ENCODE assay signal across 9 mouse cellular contexts in the genomic region with DNA sequence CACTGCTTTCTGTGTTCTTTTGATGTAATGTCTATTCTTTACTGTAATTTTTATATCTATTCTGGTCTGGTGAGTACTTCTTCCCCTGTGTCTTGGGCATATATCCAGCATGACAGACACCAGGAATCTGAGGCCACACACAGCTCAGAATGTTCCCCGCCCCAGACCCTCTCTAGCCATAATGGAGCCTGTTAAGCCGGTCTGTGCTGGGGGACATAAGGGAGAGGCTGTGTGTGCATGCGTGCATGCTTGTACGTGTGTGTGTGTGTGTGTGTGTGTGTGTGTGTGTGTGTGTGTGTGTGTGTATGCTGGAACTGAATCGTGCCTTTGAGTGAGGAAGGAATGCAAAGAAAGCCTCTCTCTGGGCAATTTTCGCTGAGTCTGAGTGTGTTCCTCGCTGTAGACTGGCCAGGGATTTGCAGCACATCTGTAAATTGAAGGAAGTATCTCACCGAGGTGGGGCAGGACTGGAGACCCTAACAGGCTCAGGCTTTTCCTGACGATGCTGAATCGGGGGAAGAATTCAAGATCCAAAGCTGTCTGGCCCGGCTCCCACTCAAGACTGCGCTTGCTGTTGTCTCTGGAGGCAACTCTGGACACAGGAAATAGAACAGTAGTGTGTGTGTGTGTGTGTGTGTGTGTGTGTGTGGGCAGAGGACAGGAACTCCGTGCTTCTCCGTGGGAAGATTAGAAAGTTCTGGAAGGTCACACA. TPM values are rescaled to one million over a fixed set of nuclear protein-coding genes. Genes with fewer than 3 reads are reported as not detected.
DNase-seq lines count a peak whose midpoint lies in the region; ATAC-seq lines count a peak whose summit lies in the region.
"Had no signal": no experiment of that assay in that cellular context is flagged by ENCODE, and none has a peak within 500 bp of the region (broad histone marks: within the 10 kb centered on the region; RNA-seq: fewer than 3 reads in every experiment).

No protein-coding gene starts in this region.

- no peak overlapping the region for H3K27ac ChIP-seq in forebrain, embryonic 11.5 days (ENCODE audit: low read depth, low read length)
- H3K27ac ChIP-seq in forebrain, embryonic 10.5 days: no peak overlapping the region
- H3K27ac ChIP-seq in brown adipose tissue, adult 24 weeks (replicated peaks; ENCODE audit: low read depth, low read length): peak overlapping the region; percentile 40; the same call in 1 of the 2 replicates
- peak overlapping the region; percentile 24; the same call in 1 of the 2 replicates for H3K27ac ChIP-seq in liver, embryonic 16.5 days (ENCODE audit: low read length)
- no peak overlapping the region for H3K27ac ChIP-seq in forebrain, embryonic 12.5 days
- H3K27ac ChIP-seq: macrophage had no signal

- no peaks in the 10 kb centered on the region for H3K36me3 ChIP-seq in forebrain, embryonic 11.5 days (ENCODE audit: control insufficient read depth, insufficient read depth, low read length)
- no peaks in the 10 kb centered on the region for H3K36me3 ChIP-seq in forebrain, embryonic 10.5 days (replicated peaks)
- no peaks in the 10 kb centered on the region for H3K36me3 ChIP-seq in liver, embryonic 16.5 days (ENCODE audit: control insufficient read depth, insufficient read depth)
- no peaks in the 10 kb centered on the region for H3K36me3 ChIP-seq in forebrain, embryonic 12.5 days (replicated peaks)

- no peak for ATAC-seq in forebrain, embryonic 11.5 days (replicated peaks; ENCODE audit: low FRiP score)
- ATAC-seq in liver, embryonic 16.5 days (ENCODE audit: low read depth): 0 out of 2 replicates have a peak, but pooled peaks have one; percentile 7
- ATAC-seq in forebrain, embryonic 12.5 days (ENCODE audit: low FRiP score): no peak

- H3K4me3 ChIP-seq in forebrain, embryonic 11.5 days (ENCODE audit: low read depth, low read length): no peak overlapping the region
- no peak overlapping the region for H3K4me3 ChIP-seq in forebrain, embryonic 10.5 days
- no peak overlapping the region for H3K4me3 ChIP-seq in brown adipose tissue, adult 24 weeks (ENCODE audit: insufficient read depth, low read depth, low read length)
- H3K4me3 ChIP-seq in liver, embryonic 16.5 days (ENCODE audit: low read depth, low read length): no peak overlapping the region
- H3K4me3 ChIP-seq in forebrain, embryonic 12.5 days (replicated peaks): no peak overlapping the region

- no peak overlapping the region for H3K9ac ChIP-seq in forebrain, embryonic 11.5 days (ENCODE audit: low read length)
- no peak overlapping the region for H3K9ac ChIP-seq in liver, embryonic 16.5 days (ENCODE audit: low read depth, low read length)
- no peak overlapping the region for H3K9ac ChIP-seq in forebrain, embryonic 12.5 days

- no peak overlapping the region for H3K4me2 ChIP-seq in forebrain, embryonic 11.5 days (ENCODE audit: low read depth, low read length, severe bottlenecking)
- H3K4me2 ChIP-seq in liver, embryonic 16.5 days (ENCODE audit: low read depth, low read length): no peak overlapping the region
- H3K4me2 ChIP-seq in forebrain, embryonic 12.5 days: no peak overlapping the region

- 72% methylated on average over 14 of the region's 14 CpGs for WGBS in forebrain, embryonic 11.5 days
- WGBS in forebrain, embryonic 10.5 days: 78% methylated on average over 14 of the region's 14 CpGs
- 42% methylated on average over 14 of the region's 14 CpGs for WGBS in liver, embryonic 16.5 days (ENCODE audit: insufficient replicate concordance)
- WGBS in forebrain, embryonic 12.5 days: 77% methylated on average over 14 of the region's 14 CpGs

- peaks cover 1% of the 10 kb centered on the region; the same call in 1 of the 2 replicates for H3K4me1 ChIP-seq in forebrain, embryonic 11.5 days (replicated peaks; ENCODE audit: control insufficient read depth, insufficient read depth, low read length)
- H3K4me1 ChIP-seq in forebrain, embryonic 10.5 days: peaks cover 31% of the 10 kb centered on the region
- peaks cover 51% of the 10 kb centered on the region for H3K4me1 ChIP-seq in brown adipose tissue, adult 24 weeks (ENCODE audit: control insufficient read depth, insufficient read depth, insufficient read length, low read length)
- peaks cover 19% of the 10 kb centered on the region for H3K4me1 ChIP-seq in liver, embryonic 16.5 days (ENCODE audit: control insufficient read depth, low read depth, low read length)
- H3K4me1 ChIP-seq in forebrain, embryonic 12.5 days: peaks cover 10% of the 10 kb centered on the region

- peak; percentile 49 for DNase-seq in forebrain, embryonic 11.5 days (ENCODE audit: low spot score)
- DNase-seq in forebrain, embryonic 10.5 days (ENCODE audit: extremely low spot score, low spot score): no peak
- DNase-seq in heart, postnatal 36 days: peak; percentile 67 to 70
- DNase-seq in thymus, postnatal 14 days: no peak
- no peak for DNase-seq in adipocyte (ENCODE audit: low spot score)

- H3K27me3 ChIP-seq in forebrain, embryonic 11.5 days (ENCODE audit: control insufficient read depth, insufficient read depth, low read length): no peaks in the 10 kb centered on the region
- no peaks in the 10 kb centered on the region for H3K27me3 ChIP-seq in forebrain, embryonic 10.5 days (ENCODE audit: poor library complexity, severe bottlenecking)
- no peaks in the 10 kb centered on the region for H3K27me3 ChIP-seq in liver, embryonic 16.5 days (ENCODE audit: control insufficient read depth, insufficient read depth, low read depth, low read length)
- H3K27me3 ChIP-seq in forebrain, embryonic 12.5 days: no peaks in the 10 kb centered on the region

- intact Hi-C loops in heart, postnatal 36 days (cut with DNase I): no loop called here

- no peaks in the 10 kb centered on the region for H3K9me3 ChIP-seq in forebrain, embryonic 11.5 days (ENCODE audit: control insufficient read depth, low read length)
- no peaks in the 10 kb centered on the region for H3K9me3 ChIP-seq in forebrain, embryonic 10.5 days
- H3K9me3 ChIP-seq in liver, embryonic 16.5 days (replicated peaks; ENCODE audit: control insufficient read depth, low read length): no peaks in the 10 kb centered on the region
- no peaks in the 10 kb centered on the region for H3K9me3 ChIP-seq in forebrain, embryonic 12.5 days

RNA-seq across cellular contexts. Expression of gene D10Jhu81e, which starts 30.6 kb away (rescaled TPM):
- polyA plus RNA-seq in forebrain, embryonic 11.5 days (2014; fragmentation: Nextera tagmentation; extraction: Ambion mirVana): 14.0 and 16.3 TPM in 2 replicates
- 14.9 and 20.8 TPM in 2 replicates for polyA plus RNA-seq in forebrain, embryonic 10.5 days (2016; fragmentation: Nextera tagmentation; extraction: Ambion mirVana)
- polyA plus RNA-seq in brown adipose tissue, adult 24 weeks (2012; ENCODE audit: insufficient read depth, insufficient read length, missing spikeins): 403 and 476 TPM in 2 replicates
- 100 to 1,000 TPM; 528 to 541 TPM for total RNA-seq in heart, postnatal 36 days (2021)
- polyA plus RNA-seq in liver, embryonic 16.5 days (2015; fragmentation: Nextera tagmentation; extraction: Ambion mirVana): 21.0 and 21.7 TPM in 2 replicates
- polyA plus RNA-seq in forebrain, embryonic 12.5 days (2016; fragmentation: Nextera tagmentation; extraction: Ambion mirVana): 17.4 and 23.9 TPM in 2 replicates

RNA-seq across cellular contexts. Expression of gene Pwp2, which starts 46.0 kb away (rescaled TPM):
- polyA plus RNA-seq in forebrain, embryonic 11.5 days (2014; fragmentation: Nextera tagmentation; extraction: Ambion mirVana): 23.7 and 28.4 TPM in 2 replicates
- 34.7 and 35.8 TPM in 2 replicates for polyA plus RNA-seq in forebrain, embryonic 10.5 days (2016; fragmentation: Nextera tagmentation; extraction: Ambion mirVana)
- polyA plus RNA-seq in brown adipose tissue, adult 24 weeks (2012; ENCODE audit: insufficient read depth, insufficient read length, missing spikeins): 3.3 and 4.3 TPM in 2 replicates
- total RNA-seq in heart, postnatal 36 days (2021): 10 to 100 TPM in 1 of 2 experiments, 1 to 10 TPM in 1; 9.9 to 10.7 TPM
- 9.0 and 9.1 TPM in 2 replicates for polyA plus RNA-seq in liver, embryonic 16.5 days (2015; fragmentation: Nextera tagmentation; extraction: Ambion mirVana)
- polyA plus RNA-seq in forebrain, embryonic 12.5 days (2016; fragmentation: Nextera tagmentation; extraction: Ambion mirVana): 22.3 and 26.7 TPM in 2 replicates

Comparison
In these comparisons a context has a peak if more than half of its experiments do, and no peak if none do; other contexts are left out.
1. DNase-seq: peak in forebrain, embryonic 11.5 days (single experiment) and heart, postnatal 36 days (2 of 2); none in forebrain, embryonic 10.5 days (single experiment), thymus, postnatal 14 days (single experiment) and adipocyte (single experiment).
2. H3K27ac ChIP-seq: peak in brown adipose tissue, adult 24 weeks (single experiment) and liver, embryonic 16.5 days (single experiment); none in forebrain, embryonic 11.5 days (single experiment), forebrain, embryonic 10.5 days (single experiment) and forebrain, embryonic 12.5 days (single experiment).
3. RNA of gene D10Jhu81e, which starts 30.6 kb away (polyA plus RNA-seq): 403 to 476 TPM in brown adipose tissue, adult 24 weeks; 17.4 to 23.9 TPM in forebrain, embryonic 12.5 days, 21.0 to 21.7 TPM in liver, embryonic 16.5 days, 14.9 to 20.8 TPM in forebrain, embryonic 10.5 days and 14.0 to 16.3 TPM in forebrain, embryonic 11.5 days; every median in the first group is over 10 times any median in the second.